Mouse (Mus musculus): Measurements from ENCODE around the gene Peak1.

DNA sequence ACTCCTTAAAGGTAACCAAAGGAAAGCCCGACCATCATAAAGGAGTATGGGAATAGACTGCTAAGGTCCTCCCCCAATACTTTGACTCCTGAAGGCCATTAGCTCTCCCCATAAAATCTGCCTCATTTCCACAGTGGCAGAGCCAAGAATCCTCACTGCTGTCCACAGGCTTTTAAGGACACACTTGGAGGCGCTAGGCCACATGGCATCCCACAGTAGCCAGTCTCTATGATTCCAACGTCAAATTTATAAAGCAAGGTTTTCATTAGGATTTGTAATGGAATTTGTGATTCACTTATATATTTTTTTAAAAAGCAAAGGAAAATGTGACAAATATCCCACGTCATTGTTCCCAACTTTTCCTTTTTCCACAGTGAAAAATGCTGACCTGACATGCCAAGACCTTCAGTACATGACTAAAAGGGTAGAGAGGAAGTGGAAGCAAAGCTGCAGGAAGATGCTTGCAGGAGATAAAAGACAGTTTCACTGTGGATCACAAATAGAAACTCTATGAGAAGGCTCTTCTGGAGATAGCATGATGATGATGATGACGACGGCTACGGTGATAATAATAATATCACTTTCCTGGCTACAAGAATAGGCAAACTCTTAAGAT is 151.6 kb downstream of the Peak1 start:
- TF ChIP-seq CTCF (conservative IDR thresholded peaks at IDR 0.05 in 1 of 2, IDR thresholded peaks at IDR 0.05 in 1 of 2; ENCODE audit: low read depth in 2 of 2, low read length in 2 of 2) (no peak), SMC3 (IDR thresholded peaks at IDR 0.05; ENCODE audit: low read depth, low read length) (no peak), ZNF384 (IDR thresholded peaks at IDR 0.05; ENCODE audit: low read depth, low read length) (no peak), USF1 (IDR thresholded peaks at IDR 0.05; ENCODE audit: low read depth, low read length) (no peak), POLR2A (IDR thresholded peaks at IDR 0.05; ENCODE audit: low read depth, low read length) (no peak), E2F4 (IDR thresholded peaks at IDR 0.05; ENCODE audit: insufficient replicate concordance, low read depth, low read length) (no peak), EP300 (IDR thresholded peaks at IDR 0.05; ENCODE audit: low read length) (0 out of 2 replicates have a peak, but pooled peaks have one; percentile 5), NELFE (IDR thresholded peaks at IDR 0.05; ENCODE audit: low read depth, low read length) (no peak), ZMIZ1 (IDR thresholded peaks at IDR 0.05; ENCODE audit: low read depth, low read length) (no peak), ETS1 (conservative IDR thresholded peaks at IDR 0.05; ENCODE audit: low read depth, low read length) (no peak), TCF12 (IDR thresholded peaks at IDR 0.05; ENCODE audit: low read depth, low read length) (no peak), MAZ (IDR thresholded peaks at IDR 0.05; ENCODE audit: low read depth, low read length) (0 out of 2 replicates have a peak, but pooled peaks have one; percentile 2)

Data from CH12.LX (cell line).